Mouse (Mus musculus): ENCODE measurements at regions not wholly inside any gene's neighbourhood (a gene's known extent, or its start where the extent isn't known, plus 50 kb on each side); places are given as distances from the start of the nearest gene placed in this dataset.

GRCm38 (mm10) chr5:118316310-118317017 lies 71.4 kb downstream of the 2410131K14Rik start:
- 0 out of 2 replicates have a peak, but pooled peaks cover 2% of the 10 kb centered on the region for H3K4me1 ChIP-seq (ENCODE audit: control insufficient read depth, insufficient read depth, insufficient read length)
- WGBS, result 73% methylated on average over 10 of the region's 10 CpGs
- H3K36me3 ChIP-seq (ENCODE audit: control insufficient read depth, insufficient read depth, low read length), result no peaks in the 10 kb centered on the region
- H3K27ac ChIP-seq (ENCODE audit: insufficient read depth, low read length), result no peak overlapping the region
- TF ChIP-seq CTCF (IDR thresholded peaks at IDR 0.05; ENCODE audit: extremely low read depth, insufficient read depth, insufficient read length, insufficient replicate concordance), result no peak
- no peak for TF ChIP-seq POLR2A (IDR thresholded peaks at IDR 0.05; ENCODE audit: low read depth, low read length)
- 0 out of 2 replicates have a peak, but pooled peaks cover 2% of the 10 kb centered on the region for H3K27me3 ChIP-seq (ENCODE audit: control insufficient read depth, insufficient read depth, low read length)
- DNase-seq (ENCODE audit: low read depth in 1 of 2, low spot score in 2 of 2), result no peak
- H3K4me3 ChIP-seq (ENCODE audit: extremely low read depth, insufficient read depth, insufficient read length), result no peak overlapping the region

GRCm38 (mm10) chr5:118318073-118318472 lies 73.0 kb downstream of the 2410131K14Rik start:
- 70% methylated on average over 5 of the region's 5 CpGs for WGBS

GRCm38 (mm10) chr5:118318883-118319282 lies 73.9 kb downstream of the 2410131K14Rik start:
- Histone ChIP-seq H3K4me3 (ENCODE audit: extremely low read depth, insufficient read depth, insufficient read length) (no peak overlapping the region), H3K27ac (ENCODE audit: insufficient read depth, low read length) (no peak overlapping the region), H3K27me3 (ENCODE audit: control insufficient read depth, insufficient read depth, low read length) (0 out of 2 replicates have a peak, but pooled peaks cover 2% of the 10 kb centered on the region), H3K4me1 (ENCODE audit: control insufficient read depth, insufficient read depth, insufficient read length) (0 out of 2 replicates have a peak, but pooled peaks cover 2% of the 10 kb centered on the region), H3K36me3 (ENCODE audit: control insufficient read depth, insufficient read depth, low read length) (no peaks in the 10 kb centered on the region)
- TF ChIP-seq CTCF (IDR thresholded peaks at IDR 0.05; ENCODE audit: extremely low read depth, insufficient read depth, insufficient read length, insufficient replicate concordance) (no peak), POLR2A (IDR thresholded peaks at IDR 0.05; ENCODE audit: low read depth, low read length) (no peak)
- 13% methylated on average over 15 of the region's 15 CpGs for WGBS
- no peak for DNase-seq (ENCODE audit: low read depth in 1 of 2, low spot score in 2 of 2)

More at GRCm38 (mm10) chr5:118318073-118318472, 73.0 kb downstream of the 2410131K14Rik start:
- DNase-seq (ENCODE audit: low read depth in 1 of 2, low spot score in 2 of 2), result no peak
- Histone ChIP-seq H3K27ac (ENCODE audit: insufficient read depth, low read length) (no peak overlapping the region), H3K36me3 (ENCODE audit: control insufficient read depth, insufficient read depth, low read length) (no peaks in the 10 kb centered on the region), H3K4me1 (ENCODE audit: control insufficient read depth, insufficient read depth, insufficient read length) (0 out of 2 replicates have a peak, but pooled peaks cover 2% of the 10 kb centered on the region), H3K27me3 (ENCODE audit: control insufficient read depth, insufficient read depth, low read length) (0 out of 2 replicates have a peak, but pooled peaks cover 2% of the 10 kb centered on the region), H3K4me3 (ENCODE audit: extremely low read depth, insufficient read depth, insufficient read length) (no peak overlapping the region)
- TF ChIP-seq POLR2A (IDR thresholded peaks at IDR 0.05; ENCODE audit: low read depth, low read length) (no peak), CTCF (IDR thresholded peaks at IDR 0.05; ENCODE audit: extremely low read depth, insufficient read depth, insufficient read length, insufficient replicate concordance) (no peak)

- Histone ChIP-seq H3K27me3 (ENCODE audit: control insufficient read depth, insufficient read depth, low read length) (0 out of 2 replicates have a peak, but pooled peaks cover 2% of the 10 kb centered on the region), H3K36me3 (ENCODE audit: control insufficient read depth, insufficient read depth, low read length) (no peaks in the 10 kb centered on the region), H3K4me1 (ENCODE audit: control insufficient read depth, insufficient read depth, insufficient read length) (0 out of 2 replicates have a peak, but pooled peaks cover 2% of the 10 kb centered on the region), H3K27ac (ENCODE audit: insufficient read depth, low read length) (no peak overlapping the region), H3K4me3 (ENCODE audit: extremely low read depth, insufficient read depth, insufficient read length) (no peak overlapping the region)
- WGBS, result 82% methylated on average over 18 of the region's 18 CpGs
- TF ChIP-seq CTCF (IDR thresholded peaks at IDR 0.05; ENCODE audit: extremely low read depth, insufficient read depth, insufficient read length, insufficient replicate concordance) (no peak), POLR2A (IDR thresholded peaks at IDR 0.05; ENCODE audit: low read depth, low read length) (no peak)
- DNase-seq (ENCODE audit: low read depth in 1 of 2, low spot score in 2 of 2), result no peak
Measured at GRCm38 (mm10) chr5:118321719-118322455, 76.9 kb downstream of the 2410131K14Rik start.

- no peak for TF ChIP-seq CTCF (IDR thresholded peaks at IDR 0.05; ENCODE audit: extremely low read depth, insufficient read depth, insufficient read length, insufficient replicate concordance)
- no peak for TF ChIP-seq POLR2A (IDR thresholded peaks at IDR 0.05; ENCODE audit: low read depth, low read length)
- no peak overlapping the region for H3K4me3 ChIP-seq (ENCODE audit: extremely low read depth, insufficient read depth, insufficient read length)
- H3K36me3 ChIP-seq (ENCODE audit: control insufficient read depth, insufficient read depth, low read length), result no peaks in the 10 kb centered on the region
- 0 out of 2 replicates have a peak, but pooled peaks cover 2% of the 10 kb centered on the region for H3K4me1 ChIP-seq (ENCODE audit: control insufficient read depth, insufficient read depth, insufficient read length)
- DNase-seq (ENCODE audit: low read depth in 1 of 2, low spot score in 2 of 2), result no peak
- WGBS, result 83% methylated on average over 2 of the region's 2 CpGs
- 0 out of 2 replicates have a peak, but pooled peaks cover 2% of the 10 kb centered on the region for H3K27me3 ChIP-seq (ENCODE audit: control insufficient read depth, insufficient read depth, low read length)
- no peak overlapping the region for H3K27ac ChIP-seq (ENCODE audit: insufficient read depth, low read length)
Measured at GRCm38 (mm10) chr5:118323151-118323550, 78.1 kb downstream of the 2410131K14Rik start.

- Histone ChIP-seq H3K27me3 (ENCODE audit: control insufficient read depth, insufficient read depth, low read length) (peaks cover 4% of the 10 kb centered on the region; the same call in 1 of the 2 replicates), H3K36me3 (ENCODE audit: control insufficient read depth, insufficient read depth, low read length) (no peaks in the 10 kb centered on the region), H3K27ac (ENCODE audit: insufficient read depth, low read length) (no peak overlapping the region), H3K4me3 (ENCODE audit: extremely low read depth, insufficient read depth, insufficient read length) (peak overlapping the region; percentile 45; the same call in 1 of the 2 replicates), H3K4me1 (ENCODE audit: control insufficient read depth, insufficient read depth, insufficient read length) (no peaks in the 10 kb centered on the region; the same call in 1 of the 2 replicates)
- peak; percentile 22 to 55 for DNase-seq (ENCODE audit: low read depth in 1 of 2, low spot score in 2 of 2)
- WGBS, result under 1% methylated on average over 18 of the region's 18 CpGs
- no peak for TF ChIP-seq CTCF (IDR thresholded peaks at IDR 0.05; ENCODE audit: extremely low read depth, insufficient read depth, insufficient read length, insufficient replicate concordance)
- TF ChIP-seq POLR2A (IDR thresholded peaks at IDR 0.05; ENCODE audit: low read depth, low read length), result no peak
Measured at GRCm38 (mm10) chr5:118326837-118327541, 82.0 kb downstream of the 2410131K14Rik start.
